Mouse (Mus musculus) heart, embryonic 16.5 days (tissue): ENCODE measurements around the gene Habp4. TPM values are rescaled to one million over a fixed set of nuclear protein-coding genes. Genes with fewer than 3 reads are reported as not detected.

Experiments
- ATAC-seq: fragments of 200-750 bp; cut with Nextera tagmentation; replicated peaks from 2 replicates; pipeline ENCODE4 v1.8.0; 2017; ENCODE audit warnings: moderate number of reproducible peaks; ENCODE audit not compliant: insufficient read depth, low FRiP score; ENCODE audit errors: extremely low read depth
- H3K27ac ChIP-seq: fragments of 300-500 bp; sonication (generic); 2 replicates; pipeline ENCODE4 v1.5.1; 2014; ENCODE audit warnings: mild to moderate bottlenecking, low read length, control low read depth, moderate library complexity
- H3K27me3 ChIP-seq: fragments of 300-500 bp; sonication (generic); 2 replicates; pipeline ENCODE4 v1.6.1; 2014; ENCODE audit warnings: low read length, mixed read lengths; ENCODE audit not compliant: control insufficient read depth, insufficient read depth
- H3K36me3 ChIP-seq: fragments of 300-500 bp; sonication (generic); 2 replicates; pipeline ENCODE4 v1.6.1; 2014; ENCODE audit not compliant: control insufficient read depth, insufficient read depth
- H3K4me1 ChIP-seq: fragments of 300-500 bp; sonication (generic); 2 replicates; pipeline ENCODE4 v1.6.1; 2014; ENCODE audit warnings: low read length, mixed read lengths; ENCODE audit not compliant: control insufficient read depth, insufficient read depth
- H3K4me2 ChIP-seq: fragments of 300-500 bp; sonication (generic); 2 replicates; pipeline ENCODE4 v1.6.1; 2014; ENCODE audit warnings: low read depth, mild to moderate bottlenecking, control low read depth, low read length
- H3K4me3 ChIP-seq: fragments of 300-500 bp; sonication (generic); 2 replicates; pipeline ENCODE4 v1.5.1; 2014; ENCODE audit warnings: mild to moderate bottlenecking, control low read depth, low read length
- H3K9ac ChIP-seq: fragments of 300-500 bp; sonication (generic); 2 replicates; pipeline ENCODE4 v1.6.1; 2014; ENCODE audit warnings: low read length, control low read depth
- H3K9me3 ChIP-seq: fragments of 300-500 bp; sonication (generic); replicated peaks from 2 replicates; pipeline ENCODE4 v1.6.1; 2016; ENCODE audit warnings: low read length; ENCODE audit not compliant: control insufficient read depth
- WGBS: fragments of 180-500 bp; shearing (Covaris S2); extraction: QIAGEN DNeasy Blood & Tissue Kit; methylation state at CpG from one replicate; pipeline ENCODE4 v1.1.7; 2014; 5-methylcytosine and 5-hydroxymethylcytosine counted together
- polyA plus RNA-seq: library from polyadenylated mRNA; unstranded; fragments of >200 nt; fragmentation: Nextera tagmentation; extraction: Ambion mirVana; gene quantifications from 2 replicates; pipeline ENCODE4 v1.2.1, GENCODE M21; 2015

Habp4 gene
- polyA plus RNA-seq, 1 experiment from 2014 or later: 53.2 TPM

DNA sequence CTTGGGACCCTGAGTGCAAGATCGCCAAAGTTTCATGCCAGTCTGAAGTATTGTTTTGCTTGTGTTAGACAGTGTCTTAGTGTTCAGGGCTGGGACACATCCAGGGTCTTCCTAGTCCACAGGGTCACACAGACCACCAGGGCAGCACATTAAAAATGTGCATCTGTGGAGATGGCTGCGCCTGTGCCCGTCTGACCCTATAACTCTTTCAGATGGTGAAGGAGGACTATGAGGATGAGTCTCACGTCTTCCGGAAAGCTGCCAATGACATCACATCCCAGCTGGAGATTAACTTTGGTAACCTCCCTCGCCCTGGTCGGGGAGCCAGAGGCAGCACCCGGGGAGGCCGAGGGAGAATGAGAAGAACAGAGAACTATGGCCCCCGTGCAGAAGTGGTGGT, 22.7 kb downstream of the Habp4 start:
- WGBS: 79% methylated on average over 10 of the region's 10 CpGs
- no peak overlapping the region for H3K4me2 ChIP-seq

DNA sequence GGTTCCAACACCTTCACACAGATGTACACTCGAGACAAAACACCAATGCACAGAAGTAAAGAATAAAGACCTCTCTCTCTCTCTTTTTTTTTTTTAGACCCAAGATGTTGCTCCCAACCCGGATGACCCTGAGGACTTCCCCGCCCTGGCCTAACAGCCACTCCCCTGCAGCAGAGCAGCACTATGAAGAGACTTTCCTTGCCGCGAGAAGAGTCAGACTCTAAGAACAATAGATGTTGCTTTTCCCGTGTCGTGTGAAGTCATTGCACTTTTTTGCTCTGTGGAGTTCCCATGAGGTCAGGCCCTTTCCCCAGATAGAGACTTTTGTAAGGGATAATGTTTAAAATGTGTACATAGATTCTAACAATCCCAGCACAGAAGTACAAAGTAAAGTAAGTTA, 23.6 kb downstream of the Habp4 start:
- no peak overlapping the region for H3K27ac ChIP-seq
- H3K4me3 ChIP-seq: no peak overlapping the region
- peaks cover 10% of the 10 kb centered on the region for H3K4me1 ChIP-seq
- WGBS: 68% methylated on average over 7 of the region's 7 CpGs
- ATAC-seq: no peak
- no peak overlapping the region for H3K4me2 ChIP-seq
- H3K9ac ChIP-seq: no peak overlapping the region
- H3K9me3 ChIP-seq: no peaks in the 10 kb centered on the region
- H3K27me3 ChIP-seq: no peaks in the 10 kb centered on the region
- H3K36me3 ChIP-seq: peaks cover 23% of the 10 kb centered on the region

More for the DNA sequence above, 22.7 kb downstream of the Habp4 start:
- Histone ChIP-seq H3K36me3 (peaks cover 23% of the 10 kb centered on the region), H3K4me1 (peaks cover 10% of the 10 kb centered on the region), H3K9me3 (no peaks in the 10 kb centered on the region), H3K27ac (no peak overlapping the region), H3K27me3 (no peaks in the 10 kb centered on the region), H3K9ac (no peak overlapping the region), H3K4me3 (no peak overlapping the region)
- ATAC-seq: no peak

GRCm38 (mm10) chr13:64185586-64185985, 24.0 kb downstream of the Habp4 start:
- no peak overlapping the region for H3K9ac ChIP-seq
- H3K27me3 ChIP-seq: no peaks in the 10 kb centered on the region
- H3K27ac ChIP-seq: no peak overlapping the region
- H3K4me2 ChIP-seq: no peak overlapping the region
- H3K4me3 ChIP-seq: no peak overlapping the region
- whole genome bisulfite sequencing: 89% methylated on average over 9 of the region's 9 CpGs
- no peaks in the 10 kb centered on the region for H3K9me3 ChIP-seq
- no peak for ATAC-seq
- H3K4me1 ChIP-seq: peaks cover 10% of the 10 kb centered on the region
- peaks cover 23% of the 10 kb centered on the region for H3K36me3 ChIP-seq

GRCm38 (mm10) chr13:64186516-64186915, 24.9 kb downstream of the Habp4 start:
- H3K36me3 ChIP-seq: peaks cover 18% of the 10 kb centered on the region
- H3K9ac ChIP-seq: no peak overlapping the region
- no peaks in the 10 kb centered on the region for H3K9me3 ChIP-seq
- WGBS: 89% methylated on average over 4 of the region's 4 CpGs
- H3K27ac ChIP-seq: peak overlapping the region; percentile 65
- no peak overlapping the region for H3K4me3 ChIP-seq
- no peaks in the 10 kb centered on the region for H3K27me3 ChIP-seq
- H3K4me1 ChIP-seq: peaks cover 10% of the 10 kb centered on the region
- H3K4me2 ChIP-seq: no peak overlapping the region
- ATAC-seq: no peak

DNA sequence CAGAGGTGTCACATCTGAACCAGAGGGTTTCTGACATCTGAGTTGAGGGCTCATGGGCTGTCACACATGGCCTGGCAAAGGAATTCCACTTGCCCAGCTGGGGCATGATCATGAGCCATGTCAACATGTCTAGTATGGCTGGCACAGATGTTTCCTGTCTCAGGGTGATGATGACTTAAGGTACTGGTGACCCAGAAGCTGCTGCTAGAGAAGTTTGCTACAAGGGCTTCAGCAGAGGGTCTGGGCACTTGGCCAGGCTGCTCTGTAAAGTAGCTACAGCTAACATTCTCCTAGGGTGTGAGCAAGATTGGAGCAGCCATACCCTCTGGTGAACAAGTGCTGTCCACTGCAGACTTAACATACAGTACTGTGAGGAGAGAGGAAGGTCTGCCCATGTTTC, 25.4 kb downstream of the Habp4 start:
- H3K27ac ChIP-seq: peak overlapping the region; percentile 65
- H3K4me3 ChIP-seq: no peak overlapping the region
- no peaks in the 10 kb centered on the region for H3K27me3 ChIP-seq
- H3K4me2 ChIP-seq: no peak overlapping the region
- ATAC-seq: peak; percentile 73
- peaks cover 17% of the 10 kb centered on the region for H3K36me3 ChIP-seq
- no peak overlapping the region for H3K9ac ChIP-seq
- peaks cover 10% of the 10 kb centered on the region for H3K4me1 ChIP-seq
- H3K9me3 ChIP-seq: no peaks in the 10 kb centered on the region

- no peaks in the 10 kb centered on the region for H3K4me1 ChIP-seq
- WGBS: 70% methylated on average over 6 of the region's 6 CpGs
- no peak overlapping the region for H3K4me3 ChIP-seq
- peaks cover 14% of the 10 kb centered on the region for H3K36me3 ChIP-seq
- no peak overlapping the region for H3K27ac ChIP-seq
- no peaks in the 10 kb centered on the region for H3K9me3 ChIP-seq
- H3K27me3 ChIP-seq: no peaks in the 10 kb centered on the region
- no peak for ATAC-seq
- no peak overlapping the region for H3K4me2 ChIP-seq
- H3K9ac ChIP-seq: no peak overlapping the region
Measured at GRCm38 (mm10) chr13:64197899-64198298, 36.3 kb downstream of the Habp4 start.

GRCm38 (mm10) chr13:64198310-64198709, 36.7 kb downstream of the Habp4 start:
- no peak overlapping the region for H3K4me2 ChIP-seq
- peaks cover 14% of the 10 kb centered on the region for H3K36me3 ChIP-seq
- H3K4me1 ChIP-seq: no peaks in the 10 kb centered on the region
- ATAC-seq: no peak
- no peaks in the 10 kb centered on the region for H3K9me3 ChIP-seq
- H3K9ac ChIP-seq: no peak overlapping the region
- H3K27ac ChIP-seq: no peak overlapping the region
- H3K27me3 ChIP-seq: no peaks in the 10 kb centered on the region
- no peak overlapping the region for H3K4me3 ChIP-seq
- WGBS: 79% methylated on average over 4 of the region's 4 CpGs

DNA sequence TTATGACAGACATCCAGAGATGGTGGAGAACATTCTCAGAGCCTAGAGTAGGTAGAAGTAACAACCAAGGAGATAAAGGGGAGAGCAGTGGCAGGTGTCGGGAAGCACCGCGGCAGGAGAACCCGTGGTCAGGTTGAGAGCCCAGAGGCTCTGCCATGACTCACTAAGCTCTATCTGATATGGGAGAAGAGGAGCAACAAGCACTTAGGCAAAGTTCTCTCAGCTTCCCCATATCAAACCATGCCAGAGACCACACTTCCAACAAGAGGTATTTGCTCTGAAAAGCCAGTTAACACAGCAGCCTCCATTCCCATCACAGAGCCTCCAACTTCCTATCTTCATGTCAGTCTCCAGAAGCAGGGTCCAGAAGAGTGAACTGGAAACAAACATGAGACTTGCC, 39.3 kb downstream of the Habp4 start:
- Histone ChIP-seq H3K4me3 (no peak overlapping the region), H3K4me1 (peaks cover 3% of the 10 kb centered on the region; the same call in 1 of the 2 replicates), H3K4me2 (no peak overlapping the region), H3K9me3 (no peaks in the 10 kb centered on the region), H3K9ac (no peak overlapping the region), H3K36me3 (peaks cover 14% of the 10 kb centered on the region), H3K27me3 (no peaks in the 10 kb centered on the region), H3K27ac (no peak overlapping the region)
- ATAC-seq: no peak
- 83% methylated on average over 4 of the region's 4 CpGs for WGBS

DNA sequence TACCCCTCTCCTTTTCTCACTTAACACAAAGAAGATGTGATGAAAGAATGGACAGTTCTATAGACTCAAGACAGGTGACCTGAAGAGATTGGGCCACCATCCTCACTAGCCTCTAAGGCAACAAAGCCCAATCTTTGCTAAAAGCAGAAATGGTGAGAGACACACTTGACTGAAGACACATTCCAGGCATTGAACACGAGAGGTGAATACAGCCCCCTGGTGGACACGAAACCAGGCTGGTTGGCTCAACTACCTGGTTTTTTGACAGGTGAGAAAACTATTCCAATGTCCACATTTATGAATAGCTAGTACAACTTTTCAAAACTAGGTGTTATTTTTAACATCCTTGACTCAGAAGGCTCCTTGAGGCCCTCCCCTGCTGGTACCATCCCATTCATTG, 43.1 kb downstream of the Habp4 start:
- Histone ChIP-seq H3K27ac (no peak overlapping the region), H3K27me3 (no peaks in the 10 kb centered on the region), H3K36me3 (peaks cover 7% of the 10 kb centered on the region; the same call in 1 of the 2 replicates), H3K4me1 (peaks cover 3% of the 10 kb centered on the region; the same call in 1 of the 2 replicates), H3K4me2 (no peak overlapping the region), H3K9me3 (no peaks in the 10 kb centered on the region), H3K9ac (no peak overlapping the region), H3K4me3 (no peak overlapping the region)
- 49% methylated on average over 2 of the region's 2 CpGs for WGBS
- ATAC-seq: no peak
